Mouse (Mus musculus): ENCODE measurements around the gene Rsrp1.

DNA sequence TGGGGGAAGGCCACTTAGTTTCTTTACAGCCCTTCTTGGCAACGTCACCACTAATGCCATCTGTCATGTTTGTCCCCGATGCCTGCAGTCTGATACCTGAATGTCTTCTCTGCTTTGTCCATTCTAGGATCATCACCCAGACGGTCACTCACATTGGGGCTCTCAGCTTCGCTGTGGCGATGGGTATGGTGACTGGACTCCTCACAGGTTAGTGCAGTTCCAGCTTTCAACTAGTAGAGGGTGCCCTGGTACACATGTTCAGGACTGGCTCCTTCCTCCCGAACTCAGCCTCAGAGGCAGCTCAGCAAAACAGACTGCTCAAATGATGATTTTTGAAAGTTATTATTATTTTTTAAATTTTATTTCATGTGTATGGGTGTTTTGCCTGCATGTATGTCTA lies 31.3 kb upstream of the Rsrp1 start:
- TF ChIP-seq CTCF (IDR thresholded peaks at IDR 0.05; ENCODE audit: low read depth, low read length) (no peak), POLR2A (IDR thresholded peaks at IDR 0.05; ENCODE audit: borderline replicate concordance, low read depth, low read length) (no peak)
